Mouse (Mus musculus) CD4-positive helper T cell, adult 2 months (primary cell): ENCODE data around the gene Gm26661.

Source experiments
- DNase-seq: peaks from one replicate; pipeline ENCODE4 v3.0.0-alpha.2; 2012; ENCODE audit warnings: low read depth, missing footprints, low spot score

The Gm26661 gene

DNA sequence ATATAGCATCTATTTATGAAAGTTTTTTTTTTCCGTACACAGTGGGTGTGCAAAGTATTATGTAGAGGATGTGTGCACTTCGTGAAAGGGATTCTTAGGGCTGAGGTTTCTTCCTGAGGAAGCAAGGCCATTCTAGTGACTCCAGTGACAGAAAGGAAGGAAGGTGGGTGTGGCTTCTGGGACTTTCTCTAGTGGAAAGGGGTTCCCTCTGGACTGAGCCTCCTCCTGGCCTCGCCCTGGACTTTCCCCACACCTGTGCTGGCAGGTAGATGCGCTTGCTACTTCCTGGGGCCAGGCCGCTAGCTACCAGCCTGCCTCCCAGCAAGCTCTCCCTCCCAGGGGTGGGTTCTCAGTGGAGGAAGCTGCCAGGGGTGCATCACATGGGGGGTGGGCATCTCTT lies 28.1 kb downstream of the Gm26661 start:
- peak; percentile 25 for DNase-seq

DNA sequence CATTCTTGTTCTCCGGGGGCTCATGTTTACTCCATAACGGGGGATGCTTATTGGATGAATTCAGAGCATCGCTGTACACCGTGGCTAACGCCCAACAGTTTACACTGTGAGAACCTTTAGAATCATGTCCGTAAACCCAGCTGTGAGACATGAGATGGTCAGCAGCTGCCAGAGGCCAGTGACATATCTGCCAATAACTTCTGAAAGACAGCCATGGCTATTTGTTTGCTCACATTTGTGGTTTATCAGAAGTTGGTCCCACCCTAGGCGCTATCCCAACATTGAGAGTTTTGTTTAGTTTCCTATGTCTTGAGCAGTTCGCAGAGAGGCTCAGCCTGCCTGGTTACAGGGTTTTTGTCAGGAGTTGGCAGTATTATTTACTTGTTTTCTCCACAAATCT lies 30.0 kb downstream of the Gm26661 start:
- DNase-seq = no peak

DNA sequence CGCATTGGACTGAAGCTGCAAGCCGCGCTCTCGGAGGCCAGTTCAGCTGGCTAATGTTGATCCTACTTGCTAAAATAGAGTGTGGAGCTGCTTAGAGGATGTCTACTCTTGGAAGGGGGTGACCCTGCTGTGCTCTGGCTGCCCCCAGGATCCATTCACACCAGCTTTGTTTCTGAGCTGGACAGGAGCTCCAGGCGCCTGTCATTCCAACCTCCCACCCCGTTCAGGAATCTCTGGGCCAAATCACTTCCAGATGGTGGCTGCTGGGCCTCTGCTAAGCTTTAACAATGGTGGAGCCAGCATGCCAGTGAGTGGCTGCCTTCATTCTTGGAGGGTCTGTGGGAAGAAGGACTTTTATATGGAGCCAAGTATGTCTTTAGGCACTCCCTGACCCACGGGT lies 31.3 kb downstream of the Gm26661 start:
- DNase-seq = no peak

DNA sequence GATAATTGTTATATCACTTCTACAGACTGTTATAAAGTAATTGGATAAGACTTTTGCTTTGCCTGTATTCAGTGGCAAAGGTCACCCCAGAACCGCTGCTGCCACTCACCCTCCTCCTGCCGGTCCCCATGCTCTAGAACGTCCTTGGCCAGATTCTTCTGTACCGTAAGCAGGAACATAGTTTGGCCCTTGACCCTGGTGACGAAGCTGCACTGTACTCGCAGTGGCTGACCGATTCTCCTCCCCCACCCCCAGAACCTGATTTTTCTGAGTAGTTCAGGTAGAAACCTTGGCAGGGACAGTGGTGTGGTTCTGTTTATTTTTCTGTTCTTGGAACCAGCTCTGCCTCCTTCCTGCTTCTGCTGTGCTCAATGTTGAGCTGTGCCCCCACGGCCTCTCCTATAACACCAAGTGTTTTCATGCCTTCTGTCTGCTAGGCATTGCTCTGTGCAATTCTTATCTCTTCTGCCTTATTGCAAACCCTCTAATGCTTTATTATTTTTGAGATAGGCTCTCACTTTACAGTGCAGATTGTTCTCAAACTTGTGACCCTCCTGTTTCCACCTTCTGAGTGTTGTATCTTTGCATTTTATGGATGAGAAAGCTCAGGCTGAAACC lies 33.4 kb downstream of the Gm26661 start:
- DNase-seq = no peak

DNA sequence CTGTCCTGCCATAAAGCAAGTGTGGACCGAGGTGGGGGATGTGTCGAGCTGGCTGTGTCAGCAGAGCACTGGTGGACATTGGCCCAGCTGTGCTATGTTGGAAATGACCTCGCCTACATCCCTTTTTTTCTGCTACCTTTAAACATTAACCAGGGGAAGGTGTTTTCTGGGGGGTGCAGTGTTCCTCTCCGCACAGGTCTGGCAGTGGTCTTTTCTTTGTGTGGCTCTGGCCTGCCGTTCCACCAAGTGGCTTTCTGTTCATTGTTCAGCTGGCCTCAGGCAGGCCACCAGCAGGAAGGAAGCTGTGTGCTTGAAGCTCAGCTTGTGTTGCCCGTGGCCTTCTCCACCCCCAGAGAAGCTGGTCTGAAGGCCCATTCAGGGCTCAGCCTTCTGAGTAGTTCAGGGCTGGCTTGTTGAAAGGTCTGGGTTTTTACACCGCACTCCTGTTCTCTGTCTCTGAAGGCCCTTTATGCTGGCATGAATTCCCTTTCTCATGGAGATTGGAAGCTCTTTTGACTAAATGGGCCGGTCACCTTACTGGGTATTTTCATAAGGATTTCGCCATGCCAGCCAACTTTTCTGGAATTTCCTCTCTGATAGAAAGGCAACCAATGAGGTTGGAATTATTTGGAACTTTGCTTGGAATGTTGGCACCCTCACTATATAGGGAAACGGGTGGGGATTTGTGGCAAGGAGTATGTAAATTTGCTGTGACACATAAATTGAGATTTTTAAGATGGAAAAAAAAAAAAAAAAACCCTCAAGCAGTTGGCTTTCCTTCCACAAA lies 35.0 kb downstream of the Gm26661 start:
- no peak for DNase-seq

DNA sequence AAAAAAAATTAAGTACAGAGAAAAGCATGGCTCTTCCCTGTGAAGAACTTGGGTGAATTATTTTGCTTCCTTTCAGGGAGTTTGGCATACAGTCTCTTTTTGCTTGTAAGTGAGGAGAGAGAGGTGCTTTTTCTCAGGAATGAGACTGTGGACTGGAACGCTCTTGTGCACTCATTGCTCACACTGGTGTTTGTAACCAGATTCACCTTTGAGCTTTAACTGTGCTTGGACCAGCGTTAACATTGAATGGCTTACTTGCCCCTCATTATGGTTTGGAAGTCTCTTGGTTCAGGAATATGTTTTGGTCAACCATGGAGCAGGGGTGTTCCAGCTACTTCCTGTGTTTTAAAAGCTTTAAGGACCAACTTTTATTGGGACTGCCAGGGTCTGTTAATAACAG lies 37.8 kb downstream of the Gm26661 start:
- DNase-seq = no peak

DNA sequence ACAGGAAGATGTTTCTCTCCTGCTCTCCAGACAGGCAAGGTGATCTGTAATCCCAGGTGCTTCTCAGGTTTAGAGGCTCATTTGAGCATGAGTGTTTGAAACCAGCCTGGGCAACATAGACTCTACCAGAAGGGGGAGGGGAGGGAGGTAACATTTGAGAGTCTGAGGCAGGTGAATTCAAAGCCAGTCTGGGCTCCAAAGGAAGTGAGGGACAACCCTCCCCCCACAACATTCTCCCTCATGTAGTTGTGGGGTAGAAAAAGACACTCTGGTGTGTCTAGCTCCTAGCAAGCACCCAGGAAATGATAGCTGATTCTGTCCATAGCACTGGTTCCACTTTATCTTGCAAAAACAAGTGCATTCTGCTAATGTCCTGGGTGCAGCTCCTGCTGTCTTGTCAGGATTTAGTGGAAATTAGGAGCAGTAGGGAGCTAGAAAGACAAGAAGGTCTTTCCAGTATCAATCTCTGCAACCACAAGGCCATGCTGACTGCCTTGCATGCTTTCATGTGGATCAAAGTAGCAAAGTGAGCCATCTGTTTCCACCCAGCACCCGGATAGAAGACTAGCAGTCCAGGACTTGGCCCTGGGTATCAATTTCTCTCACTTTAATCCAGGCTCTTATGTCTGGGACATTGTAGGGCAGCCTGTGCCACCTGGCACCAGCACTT lies 40.5 kb downstream of the Gm26661 start:
- DNase-seq = peak; percentile 20

DNA sequence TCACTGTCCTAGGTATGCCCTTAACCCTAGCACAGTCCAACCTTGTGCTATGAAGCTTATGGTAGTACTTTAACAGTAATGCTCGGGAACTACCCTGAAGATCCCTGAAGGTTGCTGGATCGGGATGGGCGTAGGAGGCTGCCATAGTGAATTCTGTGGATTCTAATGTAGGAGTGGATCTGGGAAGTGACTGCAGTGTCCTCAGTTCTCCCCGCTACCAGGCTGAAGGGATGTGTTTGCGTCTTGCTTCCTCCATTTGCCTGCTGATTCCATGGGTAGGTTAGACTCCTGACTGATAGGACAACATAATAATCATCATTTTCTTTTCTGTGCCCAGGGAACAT lies 41.0 kb downstream of the Gm26661 start:
- no peak for DNase-seq

DNA sequence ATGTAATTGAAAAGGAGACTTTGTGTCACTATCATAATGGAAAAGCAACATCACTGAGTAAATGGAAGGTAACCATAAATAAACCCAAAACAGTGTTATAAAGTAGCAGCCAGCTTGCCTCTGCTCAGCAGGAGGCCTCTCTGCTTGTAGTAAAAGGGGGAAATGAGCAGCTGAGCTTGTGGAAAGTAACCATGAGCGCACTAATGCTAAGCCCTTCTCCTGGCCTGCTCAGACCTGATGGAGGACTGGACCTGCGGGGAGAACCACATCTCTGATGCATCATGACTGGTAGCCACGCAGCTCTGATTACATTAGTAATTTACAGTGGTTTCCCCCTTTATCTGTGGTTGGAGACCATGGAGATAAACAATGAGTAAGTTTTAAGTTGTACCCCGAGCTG lies 42.1 kb downstream of the Gm26661 start:
- DNase-seq = no peak

DNA sequence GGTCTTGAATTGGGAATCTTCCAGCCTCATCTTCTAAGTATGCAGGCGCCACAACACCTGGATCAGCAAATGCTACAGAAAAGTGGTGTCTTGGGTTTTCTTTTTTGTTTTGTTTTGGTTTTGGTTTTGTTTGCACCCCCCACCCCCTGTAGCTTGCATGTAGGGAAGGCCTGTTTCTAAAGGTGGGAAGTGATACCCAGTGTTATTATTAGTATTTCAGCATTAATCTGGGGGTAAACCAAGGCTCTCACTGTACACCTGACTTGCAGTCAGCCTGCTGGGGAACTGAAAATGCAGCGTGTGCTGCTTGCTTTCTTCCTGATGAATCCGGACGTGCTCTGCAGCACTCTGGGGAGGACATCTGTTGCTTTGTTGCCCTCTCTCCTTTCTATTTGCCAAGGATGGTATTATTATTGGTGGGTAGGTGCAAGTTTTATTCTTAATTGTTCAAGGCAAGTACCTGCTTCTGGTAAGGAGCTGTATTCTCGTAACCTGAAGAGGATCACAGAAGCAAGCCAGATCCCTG lies 47.2 kb downstream of the Gm26661 start:
- no peak for DNase-seq

DNA sequence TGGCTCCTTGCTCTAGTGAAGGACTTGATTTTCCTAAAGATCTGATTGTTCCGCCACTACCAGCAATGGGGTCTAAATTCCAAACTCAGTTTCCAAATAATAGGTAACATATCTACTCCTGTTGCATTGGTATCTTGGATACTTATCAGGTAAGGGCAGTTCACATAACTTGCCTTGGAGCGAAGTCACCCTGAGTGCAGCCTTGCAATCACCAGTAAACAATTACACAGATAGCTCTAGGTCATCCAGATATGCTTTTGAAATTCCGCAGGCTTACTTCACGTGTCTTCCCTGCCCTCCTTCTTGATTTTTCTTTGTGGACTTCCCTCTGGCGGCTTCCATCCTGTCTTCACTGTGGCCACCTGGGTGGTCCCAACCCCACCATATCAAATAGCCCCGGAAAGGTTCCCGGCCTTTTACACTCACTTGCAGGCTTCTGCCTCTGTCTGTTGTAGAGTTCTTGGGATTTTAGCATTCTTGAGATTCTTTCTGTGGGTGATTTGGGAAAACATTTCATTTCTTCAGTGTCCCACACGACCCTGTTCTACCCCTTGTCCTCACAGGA lies 48.6 kb downstream of the Gm26661 start:
- DNase-seq = no peak
